Mouse (Mus musculus): ENCODE measurements around the gene Chst3. TPM values are rescaled to one million over a fixed set of nuclear protein-coding genes. Genes with fewer than 3 reads are reported as not detected.
"Not testable (repeated sequence)": the region's sequence is repeated elsewhere in the genome, so short reads cannot be mapped to it uniquely, and the experiment has no call there.

Chst3 gene
- polyA plus RNA-seq, 1 experiment from 2014 or later = 3.6 TPM

GRCm38 (mm10) chr10:60229113-60229512, 10.1 kb upstream of the Chst3 start:
- Histone ChIP-seq H3K4me2 (replicated peaks) (no peak overlapping the region), H3K27ac (no peak overlapping the region), H3K9ac (no peak overlapping the region), H3K27me3 (no peaks in the 10 kb centered on the region), H3K9me3 (no peaks in the 10 kb centered on the region), H3K36me3 (no peaks in the 10 kb centered on the region), H3K4me3 (no peak overlapping the region), H3K4me1 (no peaks in the 10 kb centered on the region)
- 82% methylated on average over 6 of the region's 6 CpGs for WGBS
- ATAC-seq (ENCODE audit: insufficient number of reproducible peaks, insufficient read depth, low FRiP score, low TSS enrichment) = no peak

GRCm38 (mm10) chr10:60227666-60228065, 8.6 kb upstream of the Chst3 start:
- ATAC-seq (ENCODE audit: insufficient number of reproducible peaks, insufficient read depth, low FRiP score, low TSS enrichment) = no peak
- no peak overlapping the region for H3K4me3 ChIP-seq
- H3K4me1 ChIP-seq = no peaks in the 10 kb centered on the region
- H3K9me3 ChIP-seq = no peaks in the 10 kb centered on the region
- no peak overlapping the region for H3K9ac ChIP-seq
- H3K36me3 ChIP-seq = no peaks in the 10 kb centered on the region
- H3K27ac ChIP-seq = no peak overlapping the region
- 51% methylated on average over 4 of the region's 4 CpGs for whole genome bisulfite sequencing
- no peak overlapping the region for H3K4me2 ChIP-seq (replicated peaks)
- H3K27me3 ChIP-seq = no peaks in the 10 kb centered on the region

GRCm38 (mm10) chr10:60224601-60225000, 5.5 kb upstream of the Chst3 start:
- Histone ChIP-seq H3K9me3 (no peaks in the 10 kb centered on the region), H3K4me1 (peaks cover 7% of the 10 kb centered on the region), H3K27me3 (no peaks in the 10 kb centered on the region), H3K36me3 (no peaks in the 10 kb centered on the region), H3K27ac (no peak overlapping the region), H3K4me3 (no peak overlapping the region), H3K9ac (no peak overlapping the region), H3K4me2 (replicated peaks) (no peak overlapping the region)
- no peak for ATAC-seq (ENCODE audit: insufficient number of reproducible peaks, insufficient read depth, low FRiP score, low TSS enrichment)
- 59% methylated on average over 2 of the region's 2 CpGs for WGBS

- not testable (repeated sequence) for H3K36me3 ChIP-seq; ATAC-seq (ENCODE audit: insufficient number of reproducible peaks, insufficient read depth, low FRiP score, low TSS enrichment); H3K27me3 ChIP-seq; H3K9ac ChIP-seq; H3K4me3 ChIP-seq; H3K4me2 ChIP-seq (replicated peaks); H3K27ac ChIP-seq; H3K9me3 ChIP-seq
- H3K4me1 ChIP-seq = peaks cover 21% of the 10 kb centered on the region
- 89% methylated on average over 5 of the region's 5 CpGs for WGBS
Measured at GRCm38 (mm10) chr10:60221571-60222259, 2.7 kb upstream of the Chst3 start.

- no peak for ATAC-seq (ENCODE audit: insufficient number of reproducible peaks, insufficient read depth, low FRiP score, low TSS enrichment)
- Histone ChIP-seq H3K27me3 (no peaks in the 10 kb centered on the region), H3K4me1 (peaks cover 21% of the 10 kb centered on the region), H3K36me3 (no peaks in the 10 kb centered on the region), H3K4me3 (no peak overlapping the region), H3K27ac (no peak overlapping the region), H3K9ac (no peak overlapping the region), H3K4me2 (replicated peaks) (no peak overlapping the region), H3K9me3 (no peaks in the 10 kb centered on the region)
- WGBS = 86% methylated on average over 4 of the region's 4 CpGs
Measured at GRCm38 (mm10) chr10:60220607-60221006, 1.5 kb upstream of the Chst3 start.

GRCm38 (mm10) chr10:60220042-60220523, 1.0 kb upstream of the Chst3 start:
- Histone ChIP-seq H3K9ac (no peak overlapping the region), H3K4me1 (peaks cover 21% of the 10 kb centered on the region), H3K36me3 (no peaks in the 10 kb centered on the region), H3K4me2 (replicated peaks) (0 out of 2 replicates have a peak overlapping the region, but pooled peaks have one; percentile 62), H3K27me3 (no peaks in the 10 kb centered on the region), H3K9me3 (no peaks in the 10 kb centered on the region), H3K27ac (no peak overlapping the region), H3K4me3 (no peak overlapping the region)
- 76% methylated on average over 5 of the region's 5 CpGs for WGBS
- no peak for ATAC-seq (ENCODE audit: insufficient number of reproducible peaks, insufficient read depth, low FRiP score, low TSS enrichment)

GRCm38 (mm10) chr10:60218033-60218590, 948 bp downstream of the Chst3 start:
- no peak for ATAC-seq (ENCODE audit: insufficient number of reproducible peaks, insufficient read depth, low FRiP score, low TSS enrichment)
- 5% methylated on average over 18 of the region's 18 CpGs for WGBS
- Histone ChIP-seq H3K9me3 (no peaks in the 10 kb centered on the region), H3K27me3 (no peaks in the 10 kb centered on the region), H3K27ac (peak overlapping the region; percentile 67; the same call in 1 of the 2 replicates), H3K4me3 (peak overlapping the region; percentile 66), H3K36me3 (no peaks in the 10 kb centered on the region), H3K4me1 (peaks cover 25% of the 10 kb centered on the region), H3K9ac (peak overlapping the region; percentile 73), H3K4me2 (replicated peaks) (peak overlapping the region; percentile 62)

- WGBS = 88% methylated on average over 11 of the region's 11 CpGs
- ATAC-seq (ENCODE audit: insufficient number of reproducible peaks, insufficient read depth, low FRiP score, low TSS enrichment) = no peak
- no peaks in the 10 kb centered on the region for H3K27me3 ChIP-seq
Measured at GRCm38 (mm10) chr10:60216331-60217095, 2.5 kb downstream of the Chst3 start.

GRCm38 (mm10) chr10:60215077-60215960, 3.7 kb downstream of the Chst3 start:
- H3K27me3 ChIP-seq = no peaks in the 10 kb centered on the region
- no peak overlapping the region for H3K4me3 ChIP-seq
- 66% methylated on average over 14 of the region's 14 CpGs for WGBS
- H3K4me2 ChIP-seq (replicated peaks) = no peak overlapping the region
- H3K4me1 ChIP-seq = peaks cover 43% of the 10 kb centered on the region
- no peaks in the 10 kb centered on the region for H3K36me3 ChIP-seq
- ATAC-seq (ENCODE audit: insufficient number of reproducible peaks, insufficient read depth, low FRiP score, low TSS enrichment) = no peak
- no peak overlapping the region for H3K9ac ChIP-seq
- no peaks in the 10 kb centered on the region for H3K9me3 ChIP-seq
- H3K27ac ChIP-seq = no peak overlapping the region

More at GRCm38 (mm10) chr10:60216331-60217095, 2.5 kb downstream of the Chst3 start:
- Histone ChIP-seq H3K4me1 (peaks cover 38% of the 10 kb centered on the region), H3K9me3 (no peaks in the 10 kb centered on the region), H3K36me3 (no peaks in the 10 kb centered on the region), H3K4me3 (no peak overlapping the region), H3K27ac (no peak overlapping the region), H3K4me2 (replicated peaks) (no peak overlapping the region), H3K9ac (no peak overlapping the region)

- no peak for ATAC-seq (ENCODE audit: insufficient number of reproducible peaks, insufficient read depth, low FRiP score, low TSS enrichment)
- peak overlapping the region; percentile 60 for H3K27ac ChIP-seq
- WGBS = 48% methylated on average over 11 of the region's 11 CpGs
Measured at GRCm38 (mm10) chr10:60212589-60213379, 6.3 kb downstream of the Chst3 start.

More at GRCm38 (mm10) chr10:60212589-60213379, 6.3 kb downstream of the Chst3 start:
- no peak overlapping the region for H3K4me3 ChIP-seq
- H3K9ac ChIP-seq = no peak overlapping the region
- no peaks in the 10 kb centered on the region for H3K36me3 ChIP-seq
- no peaks in the 10 kb centered on the region for H3K9me3 ChIP-seq
- no peak overlapping the region for H3K4me2 ChIP-seq (replicated peaks)
- no peaks in the 10 kb centered on the region for H3K27me3 ChIP-seq
- H3K4me1 ChIP-seq = peaks cover 37% of the 10 kb centered on the region
